Mouse (Mus musculus) lung, postnatal 25 days (tissue): ENCODE measurements around the gene Wdr45.
A peak's percentile ranks its signal among the peaks of the same experiment; 100 is the strongest.
"Not testable (repeated sequence)": the region's sequence is repeated elsewhere in the genome, so short reads cannot be mapped to it uniquely, and the experiment has no call there.

Source experiments
- DNase-seq: peaks from one replicate; pipeline ENCODE4 v3.0.0; 2022; ENCODE audit warnings: low spot score

The Wdr45 gene

DNA sequence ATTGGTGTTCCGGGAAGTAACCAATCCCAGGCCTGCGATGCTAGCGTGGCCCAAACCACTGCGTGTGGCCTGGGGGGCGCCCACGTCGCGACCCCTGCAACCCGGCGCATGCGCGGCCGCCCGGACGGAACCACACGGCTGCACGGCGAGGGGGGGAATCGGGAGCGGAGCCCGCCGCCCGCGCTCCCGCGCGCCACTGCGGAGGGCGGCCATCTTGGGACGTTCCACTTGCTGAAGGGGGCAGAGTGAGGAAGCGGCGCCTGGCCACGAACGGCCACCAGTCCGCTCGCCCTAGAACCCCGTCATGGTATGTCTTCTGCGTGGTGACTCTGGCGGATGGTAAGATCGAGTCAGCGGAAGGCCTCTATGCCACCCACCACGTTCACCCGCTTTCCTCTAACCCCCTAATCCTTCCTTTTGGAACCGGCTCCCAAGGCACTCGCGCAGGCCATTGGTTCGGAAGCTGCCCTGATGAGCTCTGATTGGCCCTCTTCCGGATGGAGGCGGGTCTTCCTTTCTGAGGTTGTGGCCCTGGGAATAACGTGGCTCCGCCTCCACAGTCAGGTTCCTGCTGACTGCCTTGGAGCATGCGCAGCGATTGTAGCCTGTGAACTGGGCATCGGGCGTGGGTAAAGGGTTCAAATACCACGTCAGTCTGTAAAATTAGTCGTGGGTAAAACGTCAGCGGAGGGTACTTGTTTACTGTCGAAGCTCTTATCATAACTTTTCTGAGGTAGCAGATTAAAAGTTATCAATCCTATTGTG is at the start of gene Wdr45:
Wdr45 (plus strand) TSS at position 199 of the 765 bp plus-strand sequence.
- peak; percentile 97 for DNase-seq

GRCm38 (mm10) chrX:7664791-7665190 is 49.3 kb upstream of the Wdr45 start:
- DNase-seq = no peak

GRCm38 (mm10) chrX:7665739-7666502 is 48.2 kb upstream of the Wdr45 start:
- no peak for DNase-seq

GRCm38 (mm10) chrX:7670390-7670881 is 43.7 kb upstream of the Wdr45 start:
- DNase-seq = peak; percentile 77

- no peak for DNase-seq
Measured at GRCm38 (mm10) chrX:7670921-7671623, 43.1 kb upstream of the Wdr45 start, which contains the start of gene Plp2. Plp2 (minus strand) TSS chrX:7671390.

- DNase-seq = no peak
Measured at GRCm38 (mm10) chrX:7672739-7673138, 41.4 kb upstream of the Wdr45 start.

GRCm38 (mm10) chrX:7673578-7674281 is 40.4 kb upstream of the Wdr45 start:
- DNase-seq = no peak

DNA sequence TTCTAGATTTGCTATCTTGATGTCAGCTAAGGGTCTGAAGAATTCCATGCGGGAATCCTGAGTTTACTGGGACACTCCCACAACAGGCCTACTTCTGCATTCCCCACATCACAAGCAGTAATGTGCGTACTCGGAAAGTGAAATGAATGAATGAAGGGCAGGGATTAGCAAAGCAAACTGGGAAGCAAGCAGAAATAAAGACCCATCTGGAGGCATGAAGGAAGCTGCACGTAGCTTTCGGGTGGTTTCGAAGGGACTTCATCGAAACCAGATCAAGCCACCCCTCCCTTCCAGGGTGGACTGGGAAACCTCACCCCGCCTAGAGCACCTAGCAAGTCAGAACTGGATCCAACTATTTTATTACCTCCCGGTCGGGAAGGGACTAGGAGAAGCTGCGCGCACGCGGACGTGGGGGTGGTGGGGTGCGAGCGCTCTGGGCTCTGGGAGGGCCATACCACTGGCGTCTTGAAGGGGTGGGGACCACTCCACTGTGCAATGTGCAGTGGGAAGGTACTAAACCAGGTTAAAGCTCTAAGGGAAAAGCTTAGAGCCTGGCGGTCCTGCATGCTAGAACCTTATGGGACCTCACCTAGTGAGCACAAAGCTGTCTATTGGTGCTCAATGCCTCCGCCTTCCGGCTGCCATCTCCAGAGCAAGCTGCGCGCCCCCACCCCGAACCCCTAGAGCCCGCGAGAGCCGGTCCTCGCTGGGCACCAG is 39.7 kb upstream of the Wdr45 start:
- DNase-seq = no peak

- DNase-seq = no peak
Measured at GRCm38 (mm10) chrX:7675001-7675380, 39.1 kb upstream of the Wdr45 start.

GRCm38 (mm10) chrX:7678986-7679385 is 35.1 kb upstream of the Wdr45 start:
- no peak for DNase-seq

DNA sequence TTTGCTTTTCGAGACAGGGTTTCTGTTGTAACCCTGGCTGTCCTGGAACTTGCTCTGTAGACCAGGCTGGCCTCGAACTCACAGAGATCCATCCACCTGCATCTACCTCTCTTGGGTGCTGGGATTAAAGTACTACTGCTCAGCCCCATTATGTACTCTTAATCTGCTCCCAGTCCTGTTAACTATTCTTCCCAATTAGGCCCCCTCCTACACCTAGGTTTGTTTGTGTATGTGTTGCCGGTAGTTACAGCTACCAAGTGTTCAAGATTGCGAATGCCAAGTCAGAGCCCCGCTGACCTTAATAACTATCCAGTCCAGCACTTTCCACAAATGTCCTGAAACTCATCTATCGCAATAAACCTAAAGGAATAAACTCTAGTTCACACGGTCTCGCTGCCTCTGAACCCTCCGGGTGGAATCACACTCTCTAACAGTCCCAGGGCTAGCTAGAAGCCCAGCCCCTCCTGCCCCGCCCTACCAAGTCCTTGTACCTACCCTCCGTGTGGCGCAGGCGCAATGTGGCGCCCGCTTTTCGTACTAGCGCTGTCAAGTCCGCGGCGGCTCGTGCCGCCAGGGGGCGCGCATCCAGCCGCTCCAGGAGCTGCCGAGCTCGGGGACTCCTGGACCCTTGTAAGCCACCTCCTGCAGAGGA is 34.6 kb upstream of the Wdr45 start:
- DNase-seq = peak; percentile 91

GRCm38 (mm10) chrX:7680057-7680412 is 34.1 kb upstream of the Wdr45 start:
- no peak for DNase-seq

- no peak for DNase-seq
Measured at GRCm38 (mm10) chrX:7680864-7681263, 33.3 kb upstream of the Wdr45 start, which contains the start of gene Magix. Magix (minus strand) TSS chrX:7681251.

- no peak for DNase-seq
Measured at GRCm38 (mm10) chrX:7688321-7688720, 25.8 kb upstream of the Wdr45 start.

DNA sequence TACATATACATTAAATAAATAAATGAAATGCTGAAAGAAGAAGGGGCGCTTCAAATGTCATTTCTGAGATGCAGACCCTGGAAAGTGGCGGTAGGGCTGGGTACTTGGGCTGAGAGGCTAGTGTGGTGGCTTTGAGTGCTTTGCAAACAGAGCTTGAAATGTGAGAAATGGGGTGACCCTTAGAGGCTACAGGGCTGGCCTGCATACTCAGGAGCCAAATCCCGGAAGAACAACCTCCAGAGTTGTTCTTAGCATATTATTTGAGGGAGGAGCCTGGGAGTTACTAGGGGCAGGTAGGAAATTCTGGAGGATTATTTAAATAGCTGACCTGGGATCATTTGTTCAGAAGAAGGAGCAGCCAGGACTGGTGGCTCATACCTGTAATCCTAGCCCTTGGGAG is 23.6 kb upstream of the Wdr45 start:
- peak; percentile 55 for DNase-seq

DNA sequence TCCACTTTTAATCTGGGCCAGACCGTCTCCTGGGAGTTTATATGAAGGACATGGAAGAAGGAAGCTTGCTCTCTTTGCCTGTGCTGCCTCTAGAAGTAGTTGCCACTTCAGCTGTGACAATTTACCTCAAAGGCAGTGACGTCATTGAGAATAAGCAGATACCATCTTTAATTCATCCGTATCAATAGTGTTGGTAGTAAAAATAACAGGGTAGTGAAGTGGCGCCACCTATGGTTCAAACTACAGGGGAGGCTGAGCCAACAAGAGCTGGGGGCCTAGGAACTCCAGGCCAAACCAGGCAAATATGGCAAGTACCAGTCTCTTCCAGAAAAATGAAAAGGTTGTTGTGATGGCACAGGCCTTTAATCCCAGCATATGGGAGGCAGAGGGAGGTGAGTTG is 21.3 kb upstream of the Wdr45 start:
- peak; percentile 48 for DNase-seq

GRCm38 (mm10) chrX:7696520-7696919 is 17.6 kb upstream of the Wdr45 start:
- DNase-seq = no peak

DNA sequence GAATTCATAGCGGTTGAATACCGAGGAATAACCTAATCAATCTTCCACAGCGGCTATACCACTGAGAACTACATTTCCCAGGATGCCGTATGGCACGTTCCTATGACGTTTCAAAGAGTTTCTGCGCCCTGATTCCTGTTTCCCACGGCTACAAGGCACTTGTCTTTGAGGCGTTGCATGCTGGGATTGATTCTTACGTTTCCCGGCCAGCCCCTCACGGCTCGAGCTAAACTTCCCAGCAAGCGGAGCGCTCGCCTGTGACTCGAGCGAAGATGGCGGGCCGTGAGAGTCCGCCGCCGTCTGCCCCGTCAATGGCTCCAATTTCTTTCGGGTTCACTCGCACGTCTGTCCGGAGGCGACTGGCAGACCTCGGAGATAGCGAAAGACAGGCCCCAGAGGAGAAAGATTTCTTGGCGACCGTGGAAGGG is 17.2 kb upstream of the Wdr45 start, which contains the start of gene Gpkow:
Gpkow (plus strand) TSS at position 178 of the 428 bp plus-strand sequence.
- DNase-seq = peak; percentile 92

DNA sequence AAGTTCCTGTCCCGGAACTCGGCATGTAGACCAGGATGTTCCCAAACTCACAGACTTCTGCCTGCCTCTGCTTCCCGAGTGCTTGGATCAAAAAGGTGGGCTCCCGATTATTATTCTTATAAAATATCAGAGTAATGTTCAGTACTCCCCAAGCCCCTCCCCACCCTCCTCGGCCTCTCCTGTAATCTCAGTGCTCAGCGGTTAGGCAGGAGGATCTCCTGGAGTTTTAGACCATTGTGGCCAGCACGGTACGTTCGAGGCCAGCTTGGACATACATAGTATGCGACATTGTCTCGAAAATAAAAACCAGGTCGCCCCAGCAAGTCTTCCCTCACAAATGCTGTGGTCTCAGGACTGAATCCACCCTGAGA is 384 bp upstream of the Wdr45 start:
- DNase-seq = not testable (repeated sequence)

DNA sequence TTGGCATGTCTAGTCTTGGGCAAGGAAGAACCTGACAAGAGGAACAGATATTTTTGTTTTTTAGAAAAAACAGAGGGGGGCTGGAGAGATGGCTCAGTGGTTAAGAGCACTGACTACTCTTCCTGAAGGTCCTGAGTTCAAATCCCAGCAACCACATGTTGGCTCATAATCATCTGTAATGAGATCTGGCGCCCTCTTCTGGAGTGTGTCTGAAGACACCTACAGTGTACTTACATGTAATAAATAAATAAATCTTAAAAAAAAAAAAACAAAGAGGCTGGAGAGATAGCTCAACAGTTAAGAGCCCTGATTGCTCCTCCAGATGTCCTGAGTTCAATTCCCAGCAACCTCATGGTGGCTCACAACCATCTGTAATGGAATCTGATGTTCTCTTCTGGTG is 1.9 kb downstream of the Wdr45 start:
- not testable (repeated sequence) for DNase-seq
